Mouse (Mus musculus) embryo, embryonic 11.5 days (tissue): ENCODE data around the gene Fbxo2.

ENCODE experiments used
- DNase-seq: peaks from one replicate; pipeline ENCODE4 v3.0.0-alpha.2; 2012; ENCODE audit warnings: low read depth, low spot score

The Fbxo2 gene

GRCm38 (mm10) chr4:148143721-148144120 lies 16.7 kb upstream of the Fbxo2 start:
- DNase-seq: no peak

- no peak for DNase-seq
These were observed 12.7 kb upstream of the Fbxo2 start for GRCm38 (mm10) chr4:148147714-148148113.

- DNase-seq: no peak
These were observed 10.9 kb upstream of the Fbxo2 start for GRCm38 (mm10) chr4:148149540-148149939.

- no peak for DNase-seq
These were observed 10.2 kb upstream of the Fbxo2 start for GRCm38 (mm10) chr4:148150242-148150641.

GRCm38 (mm10) chr4:148150953-148151266 lies 9.5 kb upstream of the Fbxo2 start:
- DNase-seq: no peak

- peak; percentile 83 for DNase-seq
These were observed 8.9 kb upstream of the Fbxo2 start, which contains the start of gene Fbxo6 for GRCm38 (mm10) chr4:148151267-148152168. TSS of gene Fbxo6 (minus strand) at chr4:148152140.

- no peak for DNase-seq
These were observed 7.9 kb upstream of the Fbxo2 start for GRCm38 (mm10) chr4:148152547-148152946.

- DNase-seq: no peak
These were observed 6.4 kb upstream of the Fbxo2 start for GRCm38 (mm10) chr4:148154006-148154405.

GRCm38 (mm10) chr4:148154982-148155381 lies 5.4 kb upstream of the Fbxo2 start:
- no peak for DNase-seq

- no peak for DNase-seq
These were observed 1.7 kb upstream of the Fbxo2 start for GRCm38 (mm10) chr4:148158436-148159348.

- DNase-seq: peak; percentile 80
These were observed 631 bp upstream of the Fbxo2 start for GRCm38 (mm10) chr4:148159544-148160435.

- peak; percentile 42 for DNase-seq
These were observed 3.6 kb downstream of the Fbxo2 start for GRCm38 (mm10) chr4:148164002-148164439.

- no peak for DNase-seq
These were observed 4.0 kb downstream of the Fbxo2 start for GRCm38 (mm10) chr4:148164461-148164860.

- no peak for DNase-seq
These were observed 5.1 kb downstream of the Fbxo2 start for GRCm38 (mm10) chr4:148165551-148165950.

- no peak for DNase-seq
These were observed 6.0 kb downstream of the Fbxo2 start for GRCm38 (mm10) chr4:148166431-148166830.

GRCm38 (mm10) chr4:148166986-148167385 lies 6.6 kb downstream of the Fbxo2 start:
- peak; percentile 43 for DNase-seq

GRCm38 (mm10) chr4:148168287-148168686 lies 7.9 kb downstream of the Fbxo2 start:
- peak; percentile 53 for DNase-seq

- no peak for DNase-seq
These were observed 9.2 kb downstream of the Fbxo2 start for GRCm38 (mm10) chr4:148169586-148169985.

- peak; percentile 39 for DNase-seq
These were observed 10.4 kb downstream of the Fbxo2 start for GRCm38 (mm10) chr4:148170842-148171241.

GRCm38 (mm10) chr4:148171261-148171660 lies 10.8 kb downstream of the Fbxo2 start:
- DNase-seq: no peak

GRCm38 (mm10) chr4:148173811-148174494 lies 13.5 kb downstream of the Fbxo2 start:
- no peak for DNase-seq
